Mouse (Mus musculus) limb, embryonic 15.5 days (tissue): ENCODE measurements around the gene Arid3a. TPM values are rescaled to one million over a fixed set of nuclear protein-coding genes. Genes with fewer than 3 reads are reported as not detected.
A peak's percentile ranks its signal among the peaks of the same experiment; 100 is the strongest.

Experiments
- ATAC-seq: fragments of 200-750 bp; cut with Nextera tagmentation; 2 replicates; pipeline ENCODE4 v1.8.0; 2017; ENCODE audit warnings: low read depth, moderate TSS enrichment; ENCODE audit not compliant: insufficient number of reproducible peaks, low FRiP score, low TSS enrichment
- H3K27ac ChIP-seq: fragments of 300-500 bp; sonication (generic); 2 replicates; pipeline ENCODE4 v1.5.1; 2015; ENCODE audit warnings: moderate library complexity, mild to moderate bottlenecking, inconsistent platforms
- H3K27me3 ChIP-seq: fragments of 300-500 bp; sonication (generic); 2 replicates; pipeline ENCODE4 v1.6.1; 2015; ENCODE audit warnings: inconsistent platforms
- H3K36me3 ChIP-seq: fragments of 300-500 bp; sonication (generic); 2 replicates; pipeline ENCODE4 v1.6.1; 2015; ENCODE audit warnings: inconsistent platforms
- H3K4me1 ChIP-seq: fragments of 300-500 bp; sonication (generic); 2 replicates; pipeline ENCODE4 v1.6.1; 2015; ENCODE audit warnings: inconsistent platforms
- H3K4me2 ChIP-seq: fragments of 300-500 bp; sonication (generic); 2 replicates; pipeline ENCODE4 v1.6.1; 2015; ENCODE audit warnings: mild to moderate bottlenecking, inconsistent platforms
- H3K4me3 ChIP-seq: fragments of 300-500 bp; sonication (generic); 2 replicates; pipeline ENCODE4 v1.5.1; 2015; ENCODE audit warnings: mild to moderate bottlenecking, inconsistent platforms
- H3K9ac ChIP-seq: fragments of 300-500 bp; sonication (generic); 2 replicates; pipeline ENCODE4 v1.6.1; 2015; ENCODE audit warnings: inconsistent platforms
- H3K9me3 ChIP-seq: fragments of 300-500 bp; sonication (generic); 2 replicates; pipeline ENCODE4 v1.6.1; 2016; ENCODE audit warnings: inconsistent platforms
- WGBS: fragments of 180-500 bp; shearing (Covaris S2); methylation state at CpG from one replicate; pipeline ENCODE4 v1.1.7; 2015; 5-methylcytosine and 5-hydroxymethylcytosine counted together
- polyA plus RNA-seq: library from polyadenylated mRNA; unstranded; fragments of >200 nt; fragmentation: Nextera tagmentation; extraction: Ambion mirVana; gene quantifications from 2 replicates; pipeline ENCODE4 v1.2.1, GENCODE M21; 2015

Arid3a gene
- polyA plus RNA-seq, 1 experiment from 2014 or later = 7.4 TPM

GRCm38 (mm10) chr10:79909092-79909922, 17.5 kb upstream of the Arid3a start:
- peak overlapping the region; percentile 3; the same call in 1 of the 2 replicates for H3K9ac ChIP-seq
- 22% methylated on average over 14 of the region's 14 CpGs for WGBS
- no peaks in the 10 kb centered on the region for H3K9me3 ChIP-seq
- peaks cover 17% of the 10 kb centered on the region for H3K4me1 ChIP-seq
- H3K4me3 ChIP-seq = peak overlapping the region; percentile 79
- peaks cover 56% of the 10 kb centered on the region for H3K36me3 ChIP-seq
- no peak for ATAC-seq
- no peaks in the 10 kb centered on the region for H3K27me3 ChIP-seq
- peak overlapping the region; percentile 57 for H3K4me2 ChIP-seq
- H3K27ac ChIP-seq = peak overlapping the region; percentile 76

GRCm38 (mm10) chr10:79910556-79910955, 16.3 kb upstream of the Arid3a start, which contains the start of gene Gm26602:
Gene Gm26602, plus strand, starts transcription at chr10:79910856.
- Histone ChIP-seq H3K4me1 (peaks cover 29% of the 10 kb centered on the region), H3K27me3 (no peaks in the 10 kb centered on the region), H3K27ac (peak within 1 kb of the TSS; percentile 76), H3K9me3 (no peaks in the 10 kb centered on the region), H3K4me2 (no peak within 1 kb of the TSS), H3K36me3 (peaks cover 46% of the 10 kb centered on the region), H3K9ac (no peak within 1 kb of the TSS), H3K4me3 (no peak within 1 kb of the TSS)
- ATAC-seq = no peak
- 81% methylated on average over 4 of the region's 4 CpGs for WGBS

GRCm38 (mm10) chr10:79912412-79912811, 14.4 kb upstream of the Arid3a start:
- H3K27ac ChIP-seq = no peak overlapping the region
- H3K36me3 ChIP-seq = peaks cover 30% of the 10 kb centered on the region
- H3K9ac ChIP-seq = no peak overlapping the region
- no peak for ATAC-seq
- WGBS = 54% methylated on average over 20 of the region's 20 CpGs
- H3K4me3 ChIP-seq = no peak overlapping the region
- H3K27me3 ChIP-seq = peaks cover under 1% of the 10 kb centered on the region
- no peak overlapping the region for H3K4me2 ChIP-seq
- peaks cover 40% of the 10 kb centered on the region for H3K4me1 ChIP-seq
- H3K9me3 ChIP-seq = no peaks in the 10 kb centered on the region

GRCm38 (mm10) chr10:79914131-79914947, 12.5 kb upstream of the Arid3a start:
- Histone ChIP-seq H3K4me1 (peaks cover 47% of the 10 kb centered on the region), H3K27me3 (peaks cover 20% of the 10 kb centered on the region), H3K36me3 (peaks cover 30% of the 10 kb centered on the region), H3K4me3 (no peak overlapping the region), H3K9me3 (no peaks in the 10 kb centered on the region), H3K9ac (0 out of 2 replicates have a peak overlapping the region, but pooled peaks have one; percentile 7), H3K27ac (no peak overlapping the region), H3K4me2 (no peak overlapping the region)
- WGBS = 65% methylated on average over 11 of the region's 11 CpGs
- no peak for ATAC-seq

GRCm38 (mm10) chr10:79914948-79915596, 11.8 kb upstream of the Arid3a start:
- WGBS = 60% methylated on average over 7 of the region's 7 CpGs
- H3K27ac ChIP-seq = peak overlapping the region; percentile 30; the same call in 1 of the 2 replicates

GRCm38 (mm10) chr10:79916081-79916480, 10.8 kb upstream of the Arid3a start:
- peak overlapping the region; percentile 84 for H3K4me2 ChIP-seq
- H3K9ac ChIP-seq = peak overlapping the region; percentile 96
- H3K36me3 ChIP-seq = peaks cover 22% of the 10 kb centered on the region
- 8% methylated on average over 8 of the region's 8 CpGs for WGBS
- H3K4me3 ChIP-seq = peak overlapping the region; percentile 82
- peaks cover 38% of the 10 kb centered on the region for H3K27me3 ChIP-seq
- H3K4me1 ChIP-seq = peaks cover 53% of the 10 kb centered on the region
- peak overlapping the region; percentile 84; the same call in 1 of the 2 replicates for H3K27ac ChIP-seq
- ATAC-seq = no peak
- H3K9me3 ChIP-seq = no peaks in the 10 kb centered on the region

More at GRCm38 (mm10) chr10:79914948-79915596, 11.8 kb upstream of the Arid3a start:
- ATAC-seq = no peak
- H3K4me3 ChIP-seq = no peak overlapping the region
- H3K9ac ChIP-seq = 0 out of 2 replicates have a peak overlapping the region, but pooled peaks have one; percentile 7
- H3K4me2 ChIP-seq = peak overlapping the region; percentile 84; the same call in 1 of the 2 replicates
- no peaks in the 10 kb centered on the region for H3K9me3 ChIP-seq
- H3K27me3 ChIP-seq = peaks cover 28% of the 10 kb centered on the region
- H3K4me1 ChIP-seq = peaks cover 46% of the 10 kb centered on the region
- H3K36me3 ChIP-seq = peaks cover 30% of the 10 kb centered on the region

GRCm38 (mm10) chr10:79916808-79917531, 9.9 kb upstream of the Arid3a start, which contains the start of gene Kiss1r:
Gene Kiss1r, plus strand, starts transcription at chr10:79916971.
- peak; percentile 74 for ATAC-seq
- Histone ChIP-seq H3K9me3 (no peaks in the 10 kb centered on the region), H3K4me2 (peak within 1 kb of the TSS; percentile 84), H3K27ac (peak within 1 kb of the TSS; percentile 84), H3K4me3 (peak within 1 kb of the TSS; percentile 82), H3K27me3 (peaks cover 46% of the 10 kb centered on the region), H3K4me1 (peaks cover 61% of the 10 kb centered on the region), H3K9ac (peak within 1 kb of the TSS; percentile 96), H3K36me3 (peaks cover 13% of the 10 kb centered on the region)
- 2% methylated on average over 42 of the region's 42 CpGs for WGBS

- WGBS = 68% methylated on average over 5 of the region's 5 CpGs
- H3K9ac ChIP-seq = peak overlapping the region; percentile 96; the same call in 1 of the 2 replicates
- H3K9me3 ChIP-seq = no peaks in the 10 kb centered on the region
- peaks cover 53% of the 10 kb centered on the region for H3K27me3 ChIP-seq
- peaks cover 61% of the 10 kb centered on the region for H3K4me1 ChIP-seq
- H3K4me2 ChIP-seq = peak overlapping the region; percentile 84
- peaks cover 8% of the 10 kb centered on the region for H3K36me3 ChIP-seq
- H3K27ac ChIP-seq = no peak overlapping the region
- no peak for ATAC-seq
- peak overlapping the region; percentile 82 for H3K4me3 ChIP-seq
Measured at GRCm38 (mm10) chr10:79917532-79918100, 9.2 kb upstream of the Arid3a start.

GRCm38 (mm10) chr10:79918231-79919078, 8.4 kb upstream of the Arid3a start:
- H3K4me1 ChIP-seq = peaks cover 61% of the 10 kb centered on the region

More at GRCm38 (mm10) chr10:79918231-79919078, 8.4 kb upstream of the Arid3a start:
- Histone ChIP-seq H3K36me3 (peaks cover under 1% of the 10 kb centered on the region), H3K9ac (no peak overlapping the region), H3K4me2 (peak overlapping the region; percentile 32), H3K27me3 (peaks cover 61% of the 10 kb centered on the region), H3K4me3 (peak overlapping the region; percentile 23), H3K27ac (no peak overlapping the region), H3K9me3 (no peaks in the 10 kb centered on the region)
- ATAC-seq = no peak
- WGBS = 10% methylated on average over 35 of the region's 35 CpGs
